Mouse (Mus musculus) embryonic facial prominence, embryonic 11.5 days (tissue): ENCODE results near the gene Aph1c. TPM values are rescaled to one million over a fixed set of nuclear protein-coding genes. Genes with fewer than 3 reads are reported as not detected.
"Not testable (repeated sequence)": the region's sequence is repeated elsewhere in the genome, so short reads cannot be mapped to it uniquely, and the experiment has no call there.

Source experiments
- ATAC-seq: fragments of 200-750 bp; cut with Nextera tagmentation; replicated peaks from 2 replicates; pipeline ENCODE4 v1.8.0; 2017; ENCODE audit warnings: low read depth; ENCODE audit not compliant: insufficient number of reproducible peaks, low FRiP score, low TSS enrichment
- DNase-seq: peaks from one replicate; pipeline ENCODE4 v3.0.0-alpha.2; 2015; ENCODE audit warnings: low spot score
- H3K27ac ChIP-seq: fragments of 300-500 bp; sonication (generic); replicated peaks from 2 replicates; pipeline ENCODE4 v1.5.1; 2014; ENCODE audit warnings: mild to moderate bottlenecking, low read depth, low read length, control low read depth
- H3K27me3 ChIP-seq: fragments of 300-500 bp; sonication (generic); 2 replicates; pipeline ENCODE4 v1.6.1; 2014; ENCODE audit warnings: mild to moderate bottlenecking, low read length, moderate library complexity, mixed read lengths; ENCODE audit not compliant: control insufficient read depth, insufficient read depth
- H3K36me3 ChIP-seq: fragments of 300-500 bp; sonication (generic); replicated peaks from 2 replicates; pipeline ENCODE4 v1.6.1; 2014; ENCODE audit warnings: low read depth, mild to moderate bottlenecking, low read length, moderate library complexity, mixed read lengths; ENCODE audit not compliant: control insufficient read depth, insufficient read depth
- H3K4me1 ChIP-seq: fragments of 300-500 bp; sonication (generic); 2 replicates; pipeline ENCODE4 v1.6.1; 2014; ENCODE audit warnings: low read length, mixed read lengths; ENCODE audit not compliant: control insufficient read depth, insufficient read depth
- H3K4me2 ChIP-seq: fragments of 300-500 bp; sonication (generic); 2 replicates; pipeline ENCODE4 v1.6.1; 2014; ENCODE audit warnings: low read depth, mild to moderate bottlenecking, control low read depth, low read length, moderate library complexity
- H3K4me3 ChIP-seq: fragments of 300-500 bp; sonication (generic); 2 replicates; pipeline ENCODE4 v1.5.1; 2014; ENCODE audit warnings: low read depth, low read length, control low read depth
- H3K9ac ChIP-seq: fragments of 300-500 bp; sonication (generic); replicated peaks from 2 replicates; pipeline ENCODE4 v1.6.1; 2014; ENCODE audit warnings: mild to moderate bottlenecking, control low read depth, low read length
- H3K9me3 ChIP-seq: fragments of 300-500 bp; sonication (generic); replicated peaks from 2 replicates; pipeline ENCODE4 v1.6.1; 2016; ENCODE audit warnings: mild to moderate bottlenecking, low read length, inconsistent platforms, mixed read lengths; ENCODE audit not compliant: control insufficient read depth
- WGBS: fragments of 180-500 bp; shearing (Covaris S2); extraction: QIAGEN DNeasy Blood & Tissue Kit; methylation state at CpG from one replicate; pipeline ENCODE4 v1.1.7; 2014; 5-methylcytosine and 5-hydroxymethylcytosine counted together
- polyA plus RNA-seq: library from polyadenylated mRNA; unstranded; fragments of >200 nt; fragmentation: Nextera tagmentation; extraction: Ambion mirVana; gene quantifications from 2 replicates; pipeline ENCODE4 v1.2.1, GENCODE M21; 2014

The Aph1c gene
- polyA plus RNA-seq, 1 experiment from 2014 or later = 1.8 TPM

DNA sequence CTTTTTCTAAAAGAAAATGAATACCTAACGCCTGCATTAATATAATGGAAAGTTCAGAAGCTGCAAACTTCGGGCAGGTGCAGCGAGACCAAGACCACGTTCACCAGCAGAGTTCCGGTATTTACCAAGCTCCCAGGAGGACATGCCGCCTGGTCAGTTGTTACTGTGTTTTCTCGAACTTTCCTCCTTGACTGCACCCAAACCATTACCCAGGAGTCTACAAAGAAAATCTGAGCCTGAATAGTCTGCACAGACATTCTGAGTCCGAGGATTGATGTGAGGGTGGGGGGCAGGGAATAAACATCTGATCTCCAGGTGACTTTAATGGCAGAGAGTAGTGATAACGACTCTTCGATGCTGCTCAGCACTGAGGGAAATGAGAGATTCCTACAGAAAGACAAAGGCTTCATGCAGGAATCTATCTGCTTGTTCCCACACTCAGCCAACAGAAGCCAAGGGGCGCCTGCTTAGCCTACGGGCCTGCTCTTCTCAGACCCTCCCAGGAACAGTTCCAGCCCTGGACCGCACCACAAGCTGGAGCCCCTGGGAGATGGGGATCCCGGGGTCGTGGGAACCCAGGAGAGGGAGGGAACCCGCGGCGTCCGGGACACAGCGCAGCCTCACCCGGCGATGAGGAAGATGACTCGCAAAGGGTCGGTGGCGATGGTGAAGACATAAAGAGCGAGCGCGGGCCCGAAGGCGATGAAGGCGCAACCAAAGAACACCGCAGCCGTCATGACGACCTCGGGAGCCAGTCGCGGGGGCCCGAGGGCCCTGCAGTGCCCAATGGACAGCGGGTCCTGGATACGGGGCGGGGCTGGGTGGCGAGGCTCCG is 39.7 kb downstream of the Aph1c start:
- H3K4me2 ChIP-seq = peak overlapping the region; percentile 71
- WGBS = under 1% methylated on average over 43 of the region's 43 CpGs
- peak overlapping the region; percentile 73 for H3K9ac ChIP-seq
- peak overlapping the region; percentile 60 for H3K4me3 ChIP-seq
- H3K4me1 ChIP-seq = no peaks in the 10 kb centered on the region
- DNase-seq = no peak
- no peaks in the 10 kb centered on the region for H3K27me3 ChIP-seq
- peak; percentile 97 for ATAC-seq
- no peaks in the 10 kb centered on the region for H3K9me3 ChIP-seq
- H3K27ac ChIP-seq = 0 out of 2 replicates have a peak overlapping the region, but pooled peaks have one; percentile 8
- no peaks in the 10 kb centered on the region for H3K36me3 ChIP-seq

DNA sequence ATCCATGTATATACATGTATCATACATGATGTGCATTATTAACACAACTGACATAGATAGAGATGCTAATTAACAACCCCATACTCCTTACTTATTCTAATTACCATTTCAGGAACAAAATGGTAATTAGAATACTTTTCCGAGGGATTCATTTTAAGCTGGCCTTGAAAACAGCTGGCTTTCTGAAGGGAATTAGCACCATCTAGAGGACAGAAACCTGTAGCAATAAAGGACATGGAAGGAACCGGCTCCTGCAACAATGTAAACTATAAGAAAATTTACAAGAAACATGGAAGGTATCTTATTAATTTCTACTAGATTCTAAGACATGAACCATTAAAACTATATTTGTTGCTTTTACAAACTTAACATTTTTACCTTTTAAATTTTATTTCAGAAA is 46.7 kb downstream of the Aph1c start:
- Histone ChIP-seq H3K9me3 (no peaks in the 10 kb centered on the region), H3K27ac (no peak overlapping the region), H3K4me2 (no peak overlapping the region), H3K4me1 (no peaks in the 10 kb centered on the region), H3K27me3 (no peaks in the 10 kb centered on the region), H3K4me3 (no peak overlapping the region), H3K36me3 (no peaks in the 10 kb centered on the region), H3K9ac (no peak overlapping the region)
- ATAC-seq = no peak
- DNase-seq = peak; percentile 76
- 8% methylated on average over 2 of the region's 2 CpGs for WGBS

DNA sequence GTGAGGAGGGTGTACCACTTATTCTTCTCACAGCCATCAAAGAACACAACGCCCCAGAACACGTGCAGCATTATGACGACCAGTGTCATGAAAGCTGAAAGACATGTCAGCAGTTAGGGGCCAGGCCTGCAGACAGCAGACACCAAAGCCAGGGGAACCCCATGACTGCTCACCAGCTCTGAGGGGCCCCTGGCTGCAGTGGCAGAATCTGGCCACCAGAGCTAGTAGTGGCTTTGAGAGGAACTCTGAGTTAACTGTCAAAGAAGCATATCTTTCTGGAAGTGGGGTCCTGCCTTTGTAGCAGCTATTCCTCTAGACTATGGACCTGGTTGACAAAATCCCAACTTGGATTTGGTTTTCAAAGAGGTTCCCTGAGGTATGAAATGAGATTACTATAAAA is 50.0 kb downstream of the Aph1c start:
- no CpG with 5 or more reads among the region's 3 CpGs for WGBS

DNA sequence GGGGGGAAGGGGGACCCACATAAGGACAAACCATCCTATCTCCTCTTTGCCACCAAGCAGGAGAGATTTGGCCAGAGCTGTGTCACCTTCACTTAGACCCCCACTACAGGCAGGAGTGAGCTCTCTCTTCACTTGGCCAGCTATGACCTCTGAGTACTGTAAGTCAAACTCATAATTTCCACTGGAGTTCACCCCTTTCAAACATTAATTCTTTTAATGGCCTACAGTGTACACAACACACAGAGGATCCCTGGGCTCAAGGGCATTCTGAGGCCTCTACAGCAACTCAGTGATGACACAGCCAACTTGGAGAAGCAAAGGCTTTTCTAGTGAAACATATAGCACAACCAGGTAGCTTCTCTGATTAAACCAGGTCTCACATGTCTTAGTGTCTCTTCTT is 63.8 kb downstream of the Aph1c start:
- ATAC-seq (no peak), DNase-seq (no peak)
- H3K9ac ChIP-seq = no peak overlapping the region
- H3K36me3 ChIP-seq = no peaks in the 10 kb centered on the region
- no peak overlapping the region for H3K4me2 ChIP-seq
- no peaks in the 10 kb centered on the region for H3K27me3 ChIP-seq
- H3K4me3 ChIP-seq = no peak overlapping the region
- H3K9me3 ChIP-seq = no peaks in the 10 kb centered on the region
- H3K27ac ChIP-seq = no peak overlapping the region
- no peaks in the 10 kb centered on the region for H3K4me1 ChIP-seq

More for the DNA sequence above, 50.0 kb downstream of the Aph1c start:
- H3K27ac ChIP-seq, DNase-seq, H3K4me3 ChIP-seq, H3K9ac ChIP-seq, ATAC-seq, H3K36me3 ChIP-seq, H3K27me3 ChIP-seq, H3K4me2 ChIP-seq, H3K9me3 ChIP-seq, H3K4me1 ChIP-seq: not testable (repeated sequence)

DNA sequence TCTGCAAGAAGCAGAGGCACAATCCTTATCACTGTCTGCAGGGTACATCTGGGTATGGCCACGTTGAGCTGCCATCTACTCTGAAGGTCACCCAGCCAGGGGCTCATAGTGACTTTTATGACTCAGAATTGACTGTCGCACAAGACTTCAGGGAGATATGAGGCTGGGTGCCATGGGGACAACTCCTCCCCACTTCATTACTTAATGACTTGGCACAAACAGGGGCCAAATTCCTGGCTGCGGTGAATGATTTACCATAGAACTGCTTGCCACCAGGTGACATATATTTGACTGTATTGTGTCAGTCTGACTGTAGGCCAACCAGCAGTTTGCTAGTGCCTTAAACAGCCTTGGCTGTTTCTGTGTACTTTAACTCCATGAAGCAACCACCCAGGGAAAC is 65.3 kb downstream of the Aph1c start:
- no peak for ATAC-seq
- no peak for DNase-seq
- Histone ChIP-seq H3K36me3 (no peaks in the 10 kb centered on the region), H3K4me2 (no peak overlapping the region), H3K4me3 (no peak overlapping the region), H3K27ac (no peak overlapping the region), H3K4me1 (no peaks in the 10 kb centered on the region), H3K9me3 (no peaks in the 10 kb centered on the region), H3K27me3 (no peaks in the 10 kb centered on the region), H3K9ac (no peak overlapping the region)
- WGBS = 87% methylated on average over 3 of the region's 3 CpGs

DNA sequence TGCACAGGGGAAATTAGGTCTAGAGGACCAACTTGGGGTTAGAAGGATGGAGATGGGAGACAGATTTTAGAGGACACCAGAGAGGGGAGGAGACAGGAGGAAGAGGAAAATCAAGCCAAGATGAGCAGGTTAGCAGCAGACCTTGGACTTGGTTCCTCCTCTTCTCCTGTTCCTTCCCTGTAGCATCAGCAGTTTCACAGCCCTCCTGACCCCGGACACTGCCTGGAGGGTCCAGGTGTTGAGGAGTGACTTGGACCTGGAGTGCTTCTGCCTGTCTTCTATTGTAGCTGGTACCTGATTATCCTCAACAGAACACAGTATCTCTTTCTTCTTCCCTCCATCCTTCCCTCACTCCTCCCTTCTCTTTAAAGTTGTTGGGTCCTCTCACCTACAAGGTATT is 65.8 kb downstream of the Aph1c start:
- ATAC-seq = no peak
- WGBS = 89% methylated on average over 1 of the region's 1 CpGs
- H3K9ac ChIP-seq = no peak overlapping the region

More for the DNA sequence above, 65.8 kb downstream of the Aph1c start:
- Histone ChIP-seq H3K9me3 (no peaks in the 10 kb centered on the region), H3K4me1 (no peaks in the 10 kb centered on the region), H3K27ac (no peak overlapping the region), H3K36me3 (no peaks in the 10 kb centered on the region), H3K4me2 (no peak overlapping the region), H3K27me3 (no peaks in the 10 kb centered on the region), H3K4me3 (no peak overlapping the region)
- DNase-seq = no peak

Other genes with a start within 250 kb of the Aph1c start
- gene Usp3, start 241.6 kb downstream of the Aph1c start, polyA plus RNA-seq = 106 and 113 TPM in 2 replicates
- 2.3 and 2.9 TPM in 2 replicates for gene Car12, start 121.0 kb downstream of the Aph1c start, polyA plus RNA-seq
- gene Aph1b, start 39.2 kb downstream of the Aph1c start, polyA plus RNA-seq = 12.7 and 13.3 TPM in 2 replicates
- 0.10 and 0.11 TPM in 2 replicates for gene Gm10647, start 37.7 kb downstream of the Aph1c start, polyA plus RNA-seq
- gene Rab8b, start 85.0 kb upstream of the Aph1c start, polyA plus RNA-seq = 17.9 and 18.8 TPM in 2 replicates
- gene Rps27l, start 111.4 kb upstream of the Aph1c start, polyA plus RNA-seq = 703 and 709 TPM in 2 replicates
- 10.2 and 11.3 TPM in 2 replicates for gene Lactb, start 140.8 kb upstream of the Aph1c start, polyA plus RNA-seq
- gene Tpm1, start 214.7 kb upstream of the Aph1c start, polyA plus RNA-seq = 563 and 596 TPM in 2 replicates